Comparison of ENCODE assay signal across 8 mouse cellular contexts in the genomic region with DNA sequence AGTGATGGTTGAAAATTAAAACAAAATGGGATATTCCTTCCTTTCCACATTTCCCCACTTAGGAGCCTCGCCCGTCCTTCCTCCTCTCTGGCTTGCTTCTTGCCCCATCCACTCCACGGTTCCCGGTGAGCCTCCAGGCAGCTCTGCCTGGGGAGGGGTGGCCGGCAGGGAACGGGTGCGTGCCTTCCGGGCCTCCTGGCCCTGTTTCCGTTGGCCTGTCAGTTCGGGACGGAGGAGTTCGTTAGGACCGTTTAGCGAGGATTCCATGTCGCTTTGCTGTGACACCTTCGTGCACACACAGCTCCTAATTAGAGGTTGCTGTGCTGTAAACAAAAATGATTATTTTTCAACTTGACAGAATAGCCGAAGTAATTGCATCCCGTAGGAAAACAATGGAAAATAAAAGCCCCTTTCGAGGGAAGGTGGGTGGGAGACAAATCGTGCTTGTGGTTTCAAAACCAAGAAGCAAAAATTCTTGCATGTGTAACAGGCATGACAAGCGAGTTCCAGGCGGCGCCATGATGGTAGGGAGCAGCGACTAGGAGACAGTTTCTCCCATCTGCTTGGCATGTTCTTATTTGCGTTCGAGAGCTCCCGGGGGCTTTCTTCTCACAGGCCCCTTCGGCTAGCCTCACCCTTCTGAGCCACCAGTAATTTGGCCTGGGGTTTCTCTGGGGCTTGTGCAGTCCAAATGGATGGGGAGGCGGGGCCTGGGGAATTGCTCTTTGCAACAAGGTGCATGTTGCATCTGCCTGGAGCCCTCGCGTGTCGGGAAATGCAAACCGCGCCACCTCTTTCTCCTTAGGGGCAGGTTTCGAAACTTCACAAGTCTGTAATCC. TPM values are rescaled to one million over a fixed set of nuclear protein-coding genes. Genes with fewer than 3 reads are reported as not detected.
A peak's percentile ranks its signal among the peaks of the same experiment; 100 is the strongest.
DNase-seq lines count a peak whose midpoint lies in the region; ATAC-seq lines count a peak whose summit lies in the region.

No protein-coding gene starts in this region.

- peak overlapping the region; percentile 94 for H3K4me2 ChIP-seq in kidney, embryonic 15.5 days
- peak overlapping the region; percentile 88 for H3K4me2 ChIP-seq in forebrain, embryonic 11.5 days (ENCODE audit: low read depth, low read length, severe bottlenecking)
- peak overlapping the region; percentile 32; the same call in 1 of the 2 replicates for H3K4me2 ChIP-seq in liver, embryonic 13.5 days

- 0 out of 2 replicates have a peak, but pooled peaks have one; percentile 12 for ATAC-seq in kidney, embryonic 15.5 days (replicated peaks; ENCODE audit: low FRiP score)
- peak; percentile 21 for ATAC-seq in forebrain, embryonic 11.5 days (replicated peaks; ENCODE audit: low FRiP score)
- no peak for ATAC-seq in liver, embryonic 13.5 days (ENCODE audit: low read depth)
- ATAC-seq in megakaryocyte progenitor cell, adult 5-6 weeks (replicated peaks; ENCODE audit: poor library complexity) = no peak

- no peak for DNase-seq in kidney, adult 9 months
- peak; percentile 55 for DNase-seq in cerebellum, adult 8-10 months
- DNase-seq in forebrain, embryonic 11.5 days (ENCODE audit: low spot score) = peak; percentile 64
- no peak for DNase-seq in liver, embryonic 13.5 days
- peak; percentile 29 for DNase-seq in testis, postnatal 14 days (ENCODE audit: low spot score)
- no peak for DNase-seq in spleen, postnatal 14 days (ENCODE audit: low spot score in 2 of 2)

- H3K27ac ChIP-seq in kidney, embryonic 15.5 days = no peak overlapping the region
- peak overlapping the region; percentile 66; the same call in 1 of the 2 replicates for H3K27ac ChIP-seq in forebrain, embryonic 11.5 days (ENCODE audit: low read depth, low read length)
- H3K27ac ChIP-seq in liver, embryonic 13.5 days = no peak overlapping the region

- no peak overlapping the region for H3K9ac ChIP-seq in kidney, embryonic 15.5 days
- peak overlapping the region; percentile 88 for H3K9ac ChIP-seq in forebrain, embryonic 11.5 days (ENCODE audit: low read length)
- H3K9ac ChIP-seq in liver, embryonic 13.5 days = no peak overlapping the region

- H3K36me3 ChIP-seq in kidney, embryonic 15.5 days = no peaks in the 10 kb centered on the region
- H3K36me3 ChIP-seq in forebrain, embryonic 11.5 days (ENCODE audit: control insufficient read depth, insufficient read depth, low read length) = no peaks in the 10 kb centered on the region
- no peaks in the 10 kb centered on the region for H3K36me3 ChIP-seq in liver, embryonic 13.5 days

- H3K4me1 ChIP-seq in kidney, embryonic 15.5 days = peaks cover 34% of the 10 kb centered on the region
- peaks cover 12% of the 10 kb centered on the region; the same call in 1 of the 2 replicates for H3K4me1 ChIP-seq in forebrain, embryonic 11.5 days (replicated peaks; ENCODE audit: control insufficient read depth, insufficient read depth, low read length)
- H3K4me1 ChIP-seq in liver, embryonic 13.5 days (replicated peaks) = peaks cover 14% of the 10 kb centered on the region

- WGBS in kidney, embryonic 15.5 days = 8% methylated on average over 35 of the region's 35 CpGs
- WGBS in forebrain, embryonic 11.5 days = 4% methylated on average over 35 of the region's 35 CpGs
- 9% methylated on average over 35 of the region's 35 CpGs for WGBS in liver, embryonic 13.5 days (ENCODE audit: insufficient replicate concordance)

- H3K27me3 ChIP-seq in kidney, embryonic 15.5 days = peaks cover 49% of the 10 kb centered on the region
- no peaks in the 10 kb centered on the region for H3K27me3 ChIP-seq in forebrain, embryonic 11.5 days (ENCODE audit: control insufficient read depth, insufficient read depth, low read length)
- peaks cover 67% of the 10 kb centered on the region for H3K27me3 ChIP-seq in liver, embryonic 13.5 days

- H3K4me3 ChIP-seq in kidney, embryonic 15.5 days (replicated peaks) = peak overlapping the region; percentile 32
- H3K4me3 ChIP-seq in forebrain, embryonic 11.5 days (ENCODE audit: low read depth, low read length) = peak overlapping the region; percentile 71
- H3K4me3 ChIP-seq in liver, embryonic 13.5 days (replicated peaks) = peak overlapping the region; percentile 18; the same call in 1 of the 2 replicates

- no peaks in the 10 kb centered on the region for H3K9me3 ChIP-seq in kidney, embryonic 15.5 days (replicated peaks)
- H3K9me3 ChIP-seq in forebrain, embryonic 11.5 days (ENCODE audit: control insufficient read depth, low read length) = no peaks in the 10 kb centered on the region
- no peaks in the 10 kb centered on the region for H3K9me3 ChIP-seq in liver, embryonic 13.5 days (replicated peaks)

RNA-seq across cellular contexts. Expression of a gene that starts 3.0 kb away (rescaled TPM):
- 2.3 and 6.0 TPM in 2 replicates for polyA plus RNA-seq in kidney, embryonic 15.5 days (2015; fragmentation: Nextera tagmentation; extraction: Ambion mirVana)
- polyA plus RNA-seq in forebrain, embryonic 11.5 days (2014; fragmentation: Nextera tagmentation; extraction: Ambion mirVana) = 45.5 and 48.2 TPM in 2 replicates
- 0.42 and 0.62 TPM in 2 replicates for polyA plus RNA-seq in liver, embryonic 13.5 days (2015; fragmentation: Nextera tagmentation; extraction: Ambion mirVana)
- total RNA-seq in megakaryocyte progenitor cell, adult 5-6 weeks (2015) = not detected in 2 replicates
- total RNA-seq in megakaryocyte progenitor cell, adult 5-6 weeks (2017) = not detected in 2 replicates

Comparison
In these comparisons a context has a peak if more than half of its experiments do, and no peak if none do; other contexts are left out.
1. ATAC-seq: peak in kidney, embryonic 15.5 days (single experiment) and forebrain, embryonic 11.5 days (single experiment); none in liver, embryonic 13.5 days (single experiment) and megakaryocyte progenitor cell, adult 5-6 weeks (single experiment).
2. H3K4me2 ChIP-seq: peak in every context shown above with its lines; median percentile 94 in kidney, embryonic 15.5 days; 88 in forebrain, embryonic 11.5 days; 32 in liver, embryonic 13.5 days.
3. H3K4me3 ChIP-seq: peak in every context shown above with its lines; median percentile 71 in forebrain, embryonic 11.5 days; 32 in kidney, embryonic 15.5 days; 18 in liver, embryonic 13.5 days.
4. DNase-seq: peak in cerebellum, adult 8-10 months (single experiment), forebrain, embryonic 11.5 days (single experiment) and testis, postnatal 14 days (single experiment); none in kidney, adult 9 months (single experiment), liver, embryonic 13.5 days (single experiment) and spleen, postnatal 14 days (0 of 2).